Mouse (Mus musculus) CD4-positive, CD25-positive, alpha-beta regulatory T cell, adult 2 months (primary cell): Measurements from ENCODE around the gene Dgkh.

Experiments
- DNase-seq: peaks from one replicate; pipeline ENCODE4 v3.0.0-alpha.2; 2012; ENCODE audit warnings: low read depth, low spot score

The Dgkh gene

DNA sequence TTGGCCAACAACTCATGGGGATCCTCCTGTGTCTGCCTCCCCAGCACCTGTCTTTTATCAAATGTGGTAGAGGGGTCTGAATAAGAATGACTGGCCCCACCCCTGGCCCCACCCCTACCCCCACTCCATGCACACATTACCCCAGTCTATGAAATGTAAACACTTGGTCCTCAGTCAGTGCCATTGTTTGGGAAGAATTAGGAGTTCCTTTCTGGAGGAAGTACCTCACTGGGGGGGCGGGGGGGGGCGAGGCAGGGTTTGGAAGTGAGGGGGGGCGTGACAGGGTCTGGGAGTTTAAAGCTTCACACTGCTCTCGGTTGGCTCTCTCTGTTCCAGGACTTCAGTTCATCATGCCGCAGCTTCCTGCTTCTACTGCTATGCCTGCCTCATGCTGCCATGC, 10.5 kb downstream of the Dgkh start:
- no peak for DNase-seq

DNA sequence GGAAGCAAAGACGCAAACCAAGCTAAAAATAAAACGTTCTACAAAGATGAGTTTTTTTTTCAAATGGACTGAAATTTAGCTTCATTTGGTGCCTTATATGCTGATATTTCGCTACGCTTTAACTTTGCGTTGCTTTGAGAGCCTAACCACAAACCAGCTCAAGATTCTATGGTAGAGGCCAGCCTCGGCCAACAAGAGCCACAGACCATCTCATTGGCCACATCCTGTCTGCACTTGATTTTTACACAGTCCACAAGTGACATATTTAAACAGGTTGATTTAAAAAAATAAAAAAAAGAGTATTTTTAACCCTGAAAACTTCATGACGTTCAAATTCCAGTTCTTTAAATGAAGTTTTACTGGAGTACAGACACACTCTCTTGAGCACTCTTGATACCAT, 16.5 kb downstream of the Dgkh start:
- no peak for DNase-seq

DNA sequence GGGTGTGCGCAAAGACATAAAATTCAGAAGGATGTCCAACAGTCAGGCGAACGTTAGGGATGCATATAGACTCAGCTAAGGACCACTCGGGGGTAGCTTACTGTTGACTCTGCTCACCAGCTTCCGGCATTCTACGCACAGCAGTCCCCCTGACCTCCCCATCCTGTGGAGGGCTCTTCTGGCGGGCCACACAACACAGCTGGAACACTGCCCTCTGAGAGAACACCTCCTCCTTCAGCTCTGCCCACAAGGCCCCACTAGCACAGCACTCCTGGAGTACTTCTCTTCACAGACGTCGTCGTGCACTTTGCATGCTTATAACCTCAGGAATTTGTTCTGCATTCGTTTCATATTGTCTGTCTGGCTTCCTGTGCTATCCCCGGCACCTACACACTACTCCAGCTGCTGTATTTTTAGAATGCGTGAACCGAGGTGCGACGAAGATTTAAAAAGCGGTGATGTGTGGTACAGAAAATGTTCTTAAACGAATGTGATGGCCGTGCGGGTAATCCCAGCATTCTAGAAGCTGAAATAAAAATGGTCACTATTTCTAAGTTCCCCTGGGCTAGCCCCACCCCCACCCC, 19.9 kb downstream of the Dgkh start:
- peak; percentile 42 for DNase-seq

DNA sequence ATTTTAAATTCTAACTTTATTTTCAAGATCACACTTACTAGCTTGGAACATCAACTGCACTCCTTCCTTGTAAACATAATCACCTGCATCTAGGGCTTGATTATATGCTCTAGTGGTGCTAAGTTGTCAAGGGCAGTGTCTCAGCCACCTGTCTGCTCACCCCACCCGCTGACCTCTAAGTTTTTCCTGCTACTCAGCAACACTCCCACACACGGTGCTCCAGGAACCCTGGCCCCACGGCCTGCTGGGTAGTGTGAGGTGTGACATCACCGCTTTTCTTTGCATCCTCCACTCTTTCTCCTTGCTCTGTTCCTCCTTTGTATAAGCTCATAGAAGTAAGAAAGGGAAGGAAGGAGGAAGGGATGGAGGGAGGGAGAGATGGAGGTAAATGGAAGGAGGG, 21.9 kb downstream of the Dgkh start:
- peak; percentile 39 for DNase-seq

DNA sequence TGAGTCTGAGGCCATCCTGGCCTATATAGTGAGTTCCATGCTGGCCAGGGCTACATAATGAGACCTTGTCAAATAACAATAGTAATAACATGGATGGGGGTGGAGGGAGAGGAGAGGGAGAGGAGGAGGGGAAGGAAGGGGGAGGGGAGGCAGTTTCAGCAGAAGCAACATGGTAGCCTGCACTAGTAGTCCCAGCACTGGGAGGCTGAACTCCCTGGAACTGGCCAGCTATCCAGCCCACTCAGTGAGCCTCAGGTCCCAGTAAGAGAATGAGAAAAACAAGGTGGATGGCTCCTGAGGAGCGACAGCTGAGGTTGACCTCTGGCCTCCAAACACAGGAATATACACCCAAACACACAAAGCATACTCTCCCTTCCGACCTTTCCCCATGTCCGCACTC, 27.0 kb downstream of the Dgkh start:
- no peak for DNase-seq

DNA sequence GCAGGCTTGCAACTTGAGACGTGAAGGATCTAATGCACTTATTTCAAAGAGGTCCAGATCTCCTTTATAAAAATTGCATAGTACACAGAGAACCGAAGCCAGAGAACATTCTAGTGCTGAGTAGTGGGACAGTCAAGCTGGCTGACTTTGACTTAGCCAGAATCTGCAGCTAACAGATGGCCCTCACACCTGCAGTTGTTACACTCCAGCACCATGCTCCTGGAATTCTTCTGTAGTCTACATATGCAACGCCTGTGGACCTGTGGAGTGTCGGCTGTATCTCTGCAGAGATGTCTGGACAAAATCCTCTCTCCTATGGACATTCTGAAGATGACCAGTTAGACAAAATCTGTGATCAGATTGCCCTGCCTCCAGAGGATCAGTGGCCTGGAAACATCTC, 28.6 kb downstream of the Dgkh start:
- no peak for DNase-seq

DNA sequence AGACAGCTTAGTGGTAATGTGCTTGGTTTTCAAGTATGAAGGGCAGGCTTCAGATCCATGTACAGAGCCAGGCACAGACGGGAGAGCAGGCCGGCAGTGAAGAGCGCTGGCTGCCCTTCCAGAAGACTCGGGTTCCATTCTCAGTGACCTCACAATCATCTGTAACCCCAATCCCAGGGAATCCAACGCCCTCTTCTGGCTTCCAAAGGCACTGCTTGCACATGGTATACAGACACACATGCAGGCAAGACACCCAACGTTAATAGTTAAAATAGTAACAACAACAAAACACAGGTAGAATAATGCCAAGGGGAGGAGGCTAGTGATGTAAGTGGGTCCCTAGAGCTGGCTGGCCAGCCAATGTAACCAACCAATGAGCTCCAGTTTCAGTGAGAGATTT, 29.2 kb downstream of the Dgkh start:
- DNase-seq, result no peak

DNA sequence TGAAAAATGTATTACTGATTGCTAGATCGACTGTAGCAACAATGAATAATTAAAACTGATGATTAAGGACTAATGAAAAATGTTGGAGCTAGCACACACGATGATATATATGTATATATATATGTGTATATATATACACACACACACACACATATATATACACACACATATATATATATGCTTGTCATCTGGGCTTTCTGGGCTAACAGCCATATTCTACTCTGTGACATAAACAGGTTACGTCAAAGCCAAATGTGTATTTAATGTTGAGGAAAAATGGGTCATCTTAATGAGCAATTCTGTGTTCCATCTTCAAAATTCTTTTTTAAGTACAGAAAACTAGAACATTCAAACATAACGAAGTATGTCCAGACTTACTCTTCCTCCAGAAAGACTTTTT, 30.5 kb downstream of the Dgkh start:
- no peak for DNase-seq

DNA sequence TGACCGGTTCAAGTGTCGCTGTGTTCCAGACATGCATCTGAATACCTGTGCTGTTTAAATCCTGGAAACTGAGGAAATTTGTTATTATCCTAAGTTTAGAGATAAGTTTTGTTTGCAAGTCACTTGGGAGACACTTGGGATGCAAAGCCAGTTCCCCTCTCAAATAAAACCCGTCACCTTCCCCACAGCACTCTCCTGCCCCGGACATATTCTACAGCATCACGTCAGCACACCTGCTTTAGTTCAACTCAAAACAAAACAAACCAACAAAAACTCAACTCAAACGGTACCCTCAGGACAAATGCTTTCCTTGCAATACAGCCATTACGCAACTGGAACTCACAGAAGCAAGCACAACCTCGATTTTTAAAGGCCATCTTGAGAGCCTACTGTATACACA, 31.1 kb downstream of the Dgkh start:
- no peak for DNase-seq

DNA sequence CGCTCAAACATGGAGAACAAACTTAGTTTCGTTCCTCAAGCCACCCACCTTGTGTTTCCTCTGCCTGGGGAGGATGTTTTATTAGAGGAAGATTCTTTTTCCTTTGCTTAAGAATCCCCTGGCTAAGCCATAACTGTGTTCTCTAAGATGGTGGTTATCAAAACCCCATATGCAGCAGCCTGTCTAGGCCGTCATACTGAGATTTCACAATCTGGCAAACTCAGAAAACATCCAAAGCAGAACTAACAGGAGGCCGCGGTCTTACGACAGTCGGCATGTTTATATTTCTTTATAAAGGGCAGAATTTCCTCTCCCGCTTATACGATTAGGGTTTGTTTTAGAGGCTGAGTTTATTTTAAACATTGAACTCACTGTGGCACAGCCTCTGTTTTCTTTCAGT, 31.5 kb downstream of the Dgkh start:
- no peak for DNase-seq

DNA sequence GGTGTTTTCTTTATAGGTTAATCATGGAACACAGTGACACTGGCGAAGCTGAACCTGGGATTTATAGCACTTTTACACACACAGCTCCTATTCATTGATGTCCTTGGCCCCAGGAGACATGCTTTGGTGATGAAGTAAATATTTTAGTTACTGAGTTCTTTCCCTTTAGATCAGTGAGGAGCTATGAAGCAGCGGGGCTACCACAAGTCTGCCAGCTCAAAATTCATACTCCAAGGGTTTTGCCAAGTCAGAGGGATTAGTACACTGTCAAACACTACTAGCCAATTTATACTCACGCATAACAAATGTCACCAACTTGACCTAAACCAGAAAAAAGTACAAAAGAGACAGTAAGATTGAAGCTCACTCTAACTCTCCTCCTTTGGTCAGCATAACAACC, 32.9 kb downstream of the Dgkh start:
- no peak for DNase-seq

DNA sequence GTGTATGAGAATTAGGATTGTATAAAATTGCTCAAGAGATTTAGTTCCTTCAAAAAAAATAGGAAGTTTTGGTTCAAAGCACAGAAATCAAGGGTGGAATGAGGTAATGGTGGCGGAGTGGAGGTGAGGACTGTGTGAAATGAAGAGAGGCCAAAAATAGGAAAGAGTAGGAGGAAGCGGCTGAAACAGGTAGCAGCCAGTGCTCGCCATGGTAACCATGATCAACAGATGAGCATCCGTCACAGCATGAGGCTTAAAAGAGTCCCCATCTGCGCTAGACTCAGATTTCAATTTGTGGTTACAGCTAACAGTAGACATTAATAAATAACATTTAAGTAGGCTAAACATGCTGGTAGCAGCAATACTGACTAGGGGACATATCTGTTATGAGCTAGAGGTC, 33.4 kb downstream of the Dgkh start:
- peak; percentile 88 for DNase-seq

DNA sequence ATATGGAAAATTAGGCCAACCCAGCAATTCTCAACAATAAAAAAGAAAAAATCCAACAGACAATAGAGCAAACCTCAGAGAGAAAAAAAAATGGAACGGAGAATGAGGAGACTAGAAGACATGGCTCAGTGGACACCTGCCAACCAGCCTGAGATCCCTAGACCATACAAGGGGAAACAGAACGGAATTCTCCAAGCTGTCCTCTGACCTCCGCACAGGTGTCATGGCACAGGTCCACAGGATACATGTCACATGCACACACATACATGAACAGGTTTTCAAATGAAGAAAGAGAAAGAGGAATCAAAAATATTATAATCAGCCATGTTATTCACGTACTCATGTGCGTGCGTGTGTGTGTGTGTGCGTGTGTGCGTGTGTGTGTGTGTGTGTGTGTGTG, 38.5 kb downstream of the Dgkh start:
- no peak for DNase-seq

DNA sequence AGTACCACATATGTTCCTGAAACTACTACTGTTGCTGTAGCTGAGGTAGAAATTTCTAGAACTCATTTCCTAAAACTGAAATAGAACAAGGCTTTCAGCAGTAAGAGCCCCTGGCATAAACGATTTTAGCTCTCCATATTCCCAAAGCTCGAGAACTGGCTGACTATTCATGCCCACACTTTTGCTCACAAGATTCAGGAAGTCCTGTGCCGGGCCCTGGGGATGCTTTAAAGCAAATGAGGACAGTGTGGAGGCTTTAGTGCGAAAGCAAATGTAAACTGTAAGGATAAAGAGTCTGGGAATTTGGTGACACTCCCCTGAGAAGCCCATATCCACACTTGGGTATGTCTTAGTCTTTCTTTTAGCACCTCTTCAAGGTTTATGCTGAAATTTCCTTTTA, 40.0 kb downstream of the Dgkh start:
- DNase-seq, result no peak

DNA sequence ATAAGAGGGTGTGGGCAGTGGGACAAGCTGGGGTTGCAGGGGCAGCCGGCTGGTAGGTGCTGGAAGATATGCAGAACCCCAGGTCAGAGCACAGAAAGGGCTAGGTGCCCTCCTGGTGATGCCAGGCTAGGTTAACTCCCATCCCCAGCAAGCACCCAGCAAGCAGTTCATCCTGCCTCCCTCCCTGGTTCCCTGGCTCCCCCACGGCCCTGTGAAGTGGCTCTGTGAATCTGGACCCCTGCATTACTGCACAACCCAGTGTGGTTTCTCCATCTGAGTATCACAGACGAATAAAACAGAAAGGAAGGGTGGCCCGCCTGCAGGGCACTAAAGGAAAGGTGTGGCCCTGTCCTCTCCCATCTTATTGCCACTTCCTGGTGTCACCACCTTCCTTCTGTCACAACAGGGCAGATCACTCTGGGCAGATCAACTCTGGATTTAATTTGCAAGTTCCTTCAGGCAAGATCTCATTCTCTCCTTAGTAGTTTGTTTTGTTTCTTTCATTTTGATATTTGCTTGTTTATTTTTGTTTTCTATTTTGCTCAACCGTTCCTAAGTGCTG, 40.6 kb downstream of the Dgkh start:
- DNase-seq, result peak; percentile 27

DNA sequence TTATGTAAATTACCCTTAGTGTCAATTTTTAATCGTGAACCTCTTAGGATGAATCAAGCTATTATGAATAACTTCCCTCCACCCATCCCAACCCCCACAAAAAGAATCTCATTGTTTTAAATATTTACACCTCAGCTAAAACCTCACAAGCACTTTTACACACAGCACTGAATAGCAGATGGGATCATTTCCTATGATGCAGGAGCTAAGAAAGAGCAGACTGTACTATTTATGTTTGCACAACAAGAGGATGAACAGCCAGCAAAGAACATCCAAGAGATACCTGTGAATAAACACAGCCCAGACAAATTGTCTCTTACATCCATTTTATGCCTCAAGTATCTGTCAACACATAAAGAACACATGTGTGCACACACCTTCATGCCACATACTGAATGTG, 41.7 kb downstream of the Dgkh start:
- no peak for DNase-seq

DNA sequence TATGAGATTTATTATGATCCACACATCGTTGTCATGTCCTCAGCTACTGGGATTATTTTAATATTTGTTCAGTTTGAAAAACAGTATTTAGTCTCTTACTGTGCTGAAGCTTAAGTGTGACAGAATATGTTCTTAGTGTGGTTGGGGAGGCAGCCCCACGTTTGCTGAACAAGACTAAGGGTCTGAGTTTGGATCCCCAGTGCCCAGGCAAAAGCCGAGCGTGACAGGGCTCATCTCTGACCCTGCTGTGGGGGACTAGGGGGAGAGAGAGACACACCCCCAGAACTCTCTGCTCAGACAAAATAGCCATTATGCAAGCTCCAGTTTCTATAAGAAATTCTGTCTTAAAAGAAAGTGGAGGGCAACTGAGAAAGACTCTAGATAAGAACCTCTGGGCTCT, 42.2 kb downstream of the Dgkh start:
- no peak for DNase-seq

DNA sequence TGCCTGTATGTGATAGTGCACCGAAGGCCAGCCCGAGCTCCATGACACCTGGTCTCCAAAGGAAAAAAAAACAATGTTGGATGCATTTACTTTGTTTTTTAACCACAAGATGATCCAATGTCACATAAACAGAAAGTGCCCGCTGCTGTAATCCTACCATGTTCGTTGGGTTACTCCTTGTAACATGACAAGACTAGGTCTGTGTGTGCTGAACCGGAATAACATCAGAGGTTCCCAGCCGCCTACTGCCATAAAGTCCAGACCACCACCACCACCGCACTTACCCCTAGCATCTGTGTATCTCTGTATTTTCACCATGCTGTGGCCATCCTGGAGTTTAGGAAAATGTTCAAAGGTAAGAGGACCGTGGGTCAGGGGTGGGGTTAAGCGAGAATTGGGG, 42.6 kb downstream of the Dgkh start:
- DNase-seq, result no peak

DNA sequence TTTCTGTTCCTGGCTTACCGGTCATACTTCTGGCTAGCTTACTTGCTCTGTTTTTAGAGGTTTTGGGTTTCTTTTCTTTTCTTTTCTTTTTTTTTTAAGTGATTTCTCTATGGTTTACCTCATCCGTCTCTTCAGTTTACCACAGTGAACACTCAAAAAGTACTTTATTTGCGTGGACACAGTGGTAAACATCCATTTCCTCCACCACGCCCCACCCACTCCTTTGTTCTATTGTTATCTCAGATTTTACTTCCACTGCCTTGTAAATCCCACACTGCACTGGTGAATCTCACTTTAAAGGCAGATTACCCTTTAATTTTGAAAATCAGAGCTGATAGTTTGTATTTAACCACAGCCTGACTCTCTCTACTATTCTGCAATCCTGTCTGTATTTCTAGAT, 44.9 kb downstream of the Dgkh start:
- peak; percentile 64 for DNase-seq

DNA sequence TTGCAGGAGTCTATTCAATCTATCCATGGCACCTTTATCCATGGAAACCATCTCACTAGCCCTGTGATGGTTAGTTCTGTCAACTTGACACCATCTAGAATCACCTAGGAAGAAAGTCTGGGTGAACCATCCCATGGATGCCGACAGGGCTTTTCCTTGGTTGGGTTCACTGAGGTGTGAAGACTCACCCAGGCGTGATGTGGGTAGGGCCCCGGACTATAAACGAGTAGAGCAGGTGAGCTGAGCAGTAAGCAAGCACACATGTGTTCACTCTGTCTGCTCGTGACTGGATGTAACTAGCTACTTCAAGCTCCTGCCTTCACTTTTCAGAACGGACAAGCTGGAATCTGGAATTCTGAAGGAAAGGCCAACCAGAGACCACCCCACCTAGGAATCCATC, 45.9 kb downstream of the Dgkh start:
- DNase-seq, result no peak

DNA sequence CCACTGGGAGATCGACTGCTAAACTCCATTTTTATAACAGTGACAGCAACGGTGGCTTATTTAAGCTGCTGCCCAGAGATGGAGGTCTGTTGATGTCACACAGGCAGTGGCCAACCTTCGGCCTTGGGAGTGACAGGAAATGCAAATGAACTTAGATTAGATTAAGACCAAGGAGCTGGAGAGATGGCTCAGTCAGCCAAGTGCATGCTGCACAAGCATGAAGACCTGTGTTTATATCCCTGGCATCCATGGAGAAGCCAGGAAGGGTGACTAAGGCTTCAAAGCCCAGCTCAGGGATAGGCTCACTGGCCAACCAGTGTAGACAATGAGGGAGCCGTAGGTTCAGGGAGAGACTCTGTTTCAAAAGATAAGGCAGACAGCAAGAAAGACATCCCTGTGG, 48.4 kb downstream of the Dgkh start:
- no peak for DNase-seq

DNA sequence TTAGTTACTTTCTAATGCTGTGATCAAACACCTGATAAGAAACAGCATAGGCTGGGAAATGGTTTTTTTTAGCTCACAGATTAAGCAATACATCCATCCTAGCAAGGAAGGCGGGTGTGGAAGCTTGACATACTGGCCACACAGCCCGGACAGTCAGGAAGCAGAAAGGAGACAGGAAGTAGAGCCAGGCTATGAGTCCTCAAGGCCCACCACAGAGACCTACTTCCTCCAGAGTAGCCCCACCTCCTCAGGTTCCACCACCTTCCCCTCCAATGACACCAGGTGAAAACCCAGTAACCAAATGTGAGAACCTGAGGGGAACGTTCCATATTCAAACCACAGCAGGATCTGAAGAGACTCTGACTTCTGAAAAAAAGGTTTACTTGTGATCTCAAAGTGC, 53.6 kb downstream of the Dgkh start:
- peak; percentile 64 for DNase-seq

DNA sequence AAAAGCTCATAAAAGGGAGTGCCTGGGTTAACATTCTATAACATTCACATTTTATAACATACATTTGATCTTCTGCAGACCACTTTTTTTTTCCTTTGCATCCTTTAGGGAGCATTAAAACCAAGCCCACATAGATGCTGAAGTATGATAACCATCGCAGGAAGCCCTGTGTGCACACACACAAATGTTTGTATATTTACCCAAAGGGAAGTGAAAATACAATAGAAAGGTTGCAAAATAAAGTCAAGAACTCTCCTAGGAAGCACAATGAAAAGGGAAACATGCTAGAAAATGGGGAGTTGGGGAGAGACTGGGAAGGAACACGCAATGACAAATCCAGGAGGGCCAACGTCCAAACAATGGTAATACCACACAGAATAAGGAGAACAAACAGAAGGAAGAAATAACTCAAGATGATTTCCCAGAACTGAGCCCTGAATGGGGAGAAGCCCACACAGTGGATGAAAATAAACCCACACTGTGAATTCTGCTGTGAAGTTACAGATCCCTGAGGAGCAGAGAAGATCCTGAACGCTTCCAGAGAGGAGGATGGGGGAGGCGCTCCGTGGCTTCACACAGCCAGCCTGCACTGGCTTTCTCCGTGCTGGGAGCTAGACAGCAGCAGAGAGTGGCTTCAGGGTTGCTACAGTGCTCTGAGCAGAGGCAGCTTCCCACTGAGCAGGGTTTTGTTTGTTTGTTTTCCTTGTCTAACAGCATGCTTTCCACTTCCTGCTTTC, 54.6 kb downstream of the Dgkh start:
- peak; percentile 8 for DNase-seq

DNA sequence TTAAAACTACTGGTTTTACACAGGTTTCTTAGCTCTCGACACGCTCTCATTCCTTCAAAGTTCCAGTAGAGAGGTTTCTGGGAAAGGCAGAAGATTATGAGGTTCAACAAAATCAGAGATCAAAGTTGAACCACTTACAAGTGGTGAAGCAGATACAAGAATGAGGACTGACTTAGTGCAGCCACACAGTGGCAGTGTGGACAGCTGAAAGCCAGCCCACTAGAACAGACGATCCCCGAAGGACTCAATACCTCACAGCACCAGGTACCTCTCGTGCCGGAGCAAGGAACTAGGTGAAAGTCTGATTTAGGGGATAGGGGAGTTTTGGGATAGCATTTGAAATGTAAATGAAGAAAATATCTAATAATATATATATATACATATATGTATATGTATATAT, 56.1 kb downstream of the Dgkh start:
- peak; percentile 22 for DNase-seq
